Mouse (Mus musculus) frontal cortex, postnatal 10 days (tissue): ENCODE data around the gene Rps7.

Experiments used
- DNase-seq, 2 experiments: peaks; one replicate each; pipeline ENCODE4 v3.0.0; 2022; ENCODE audit warnings: low spot score in 2 of 2, mixed read lengths in 1 of 2

Rps7 gene

DNA sequence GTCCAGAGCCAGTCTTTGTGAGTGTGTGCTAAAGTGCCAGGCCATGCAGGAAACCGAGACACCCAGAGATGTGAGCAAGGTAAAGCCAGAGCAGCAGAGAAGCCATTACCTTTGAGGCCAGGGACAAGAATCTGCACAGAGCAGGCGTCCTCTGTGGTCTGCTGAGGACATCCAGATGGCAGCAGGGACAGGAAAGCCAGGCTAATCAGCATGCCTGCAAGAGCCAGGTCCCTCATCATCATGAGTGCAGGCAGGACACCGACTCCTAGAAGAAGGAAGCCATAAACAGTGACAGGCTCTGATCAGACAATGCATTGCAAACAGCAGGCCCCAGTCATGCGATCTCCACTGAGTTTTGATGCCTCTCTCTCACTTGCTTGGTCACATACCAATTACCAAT, 18.5 kb downstream of the Rps7 start:
- no peak for DNase-seq

DNA sequence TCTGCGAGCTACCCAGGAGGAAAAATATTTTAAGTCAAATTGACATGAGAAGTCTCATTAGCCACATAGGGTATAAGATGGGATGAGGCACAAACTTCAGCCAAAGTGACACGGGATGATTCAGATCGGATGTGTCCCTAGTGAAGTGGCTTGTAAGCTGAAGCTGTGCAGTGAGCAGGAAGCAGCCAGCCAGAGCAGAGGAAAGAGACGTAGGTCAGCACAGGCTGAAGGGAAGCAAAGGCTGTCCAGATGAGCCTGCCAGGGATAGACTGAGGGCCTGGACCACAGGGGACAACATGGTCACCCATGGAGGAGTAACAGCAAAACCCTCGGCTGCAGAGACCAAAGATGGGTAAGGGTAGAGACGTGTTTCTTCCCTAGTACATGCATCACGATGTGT, 21.4 kb downstream of the Rps7 start:
- DNase-seq, result no peak

DNA sequence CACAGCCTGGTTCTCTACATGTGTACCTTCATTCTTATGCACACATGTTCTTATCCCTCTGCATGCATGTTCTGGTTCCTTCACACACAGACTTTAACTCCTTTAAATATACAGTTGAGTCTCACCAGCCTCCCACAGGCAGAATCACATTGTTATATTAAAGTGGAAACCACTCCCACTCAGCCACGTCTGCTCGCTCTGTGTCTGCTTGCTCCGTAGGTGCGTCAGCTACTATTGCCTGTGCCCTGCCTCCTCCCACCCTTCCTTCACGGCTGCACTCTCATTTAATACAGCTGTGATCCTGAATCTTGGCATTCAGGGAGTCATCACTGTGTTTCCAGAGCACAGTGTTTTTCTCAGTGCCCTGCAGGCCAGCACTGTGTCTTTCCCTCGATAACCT, 23.4 kb downstream of the Rps7 start:
- DNase-seq, result no peak

DNA sequence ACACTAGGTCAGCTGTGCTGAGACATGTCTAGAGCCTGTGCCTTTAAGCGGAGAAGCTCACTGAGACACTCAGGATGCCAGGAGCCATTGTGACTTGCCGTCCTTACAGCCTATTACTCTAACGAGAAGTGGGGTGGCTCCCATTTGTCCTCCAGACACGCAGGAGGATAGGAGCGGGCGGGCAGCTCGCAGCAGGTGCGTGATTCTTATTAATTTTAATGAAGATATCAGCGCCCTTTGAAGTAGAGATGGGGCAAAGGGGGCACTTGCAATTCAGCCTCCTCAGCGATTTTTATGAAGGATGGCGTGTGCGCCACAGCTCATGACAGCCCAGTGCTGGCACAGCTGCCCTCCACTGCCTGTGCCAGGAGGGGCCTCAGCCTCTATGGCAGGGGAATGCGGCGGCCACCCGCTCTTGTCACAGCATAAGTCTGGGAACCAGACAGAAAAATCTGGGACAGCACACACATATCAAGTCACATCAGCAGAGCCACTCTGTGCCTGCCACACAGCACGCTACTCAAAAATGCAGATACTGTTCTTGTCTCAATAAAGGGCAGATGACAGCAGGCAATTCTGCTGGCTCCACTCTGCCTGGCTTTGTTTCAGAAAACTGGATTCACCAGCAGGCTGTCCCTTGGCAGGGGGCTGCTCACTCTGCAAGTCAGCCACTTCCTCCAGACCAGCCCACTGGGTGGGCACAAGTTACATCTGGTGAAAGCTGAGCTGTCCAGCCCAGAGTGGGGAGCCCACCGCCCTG, 28.0 kb downstream of the Rps7 start:
- DNase-seq, result peak; percentile 40 to 42

DNA sequence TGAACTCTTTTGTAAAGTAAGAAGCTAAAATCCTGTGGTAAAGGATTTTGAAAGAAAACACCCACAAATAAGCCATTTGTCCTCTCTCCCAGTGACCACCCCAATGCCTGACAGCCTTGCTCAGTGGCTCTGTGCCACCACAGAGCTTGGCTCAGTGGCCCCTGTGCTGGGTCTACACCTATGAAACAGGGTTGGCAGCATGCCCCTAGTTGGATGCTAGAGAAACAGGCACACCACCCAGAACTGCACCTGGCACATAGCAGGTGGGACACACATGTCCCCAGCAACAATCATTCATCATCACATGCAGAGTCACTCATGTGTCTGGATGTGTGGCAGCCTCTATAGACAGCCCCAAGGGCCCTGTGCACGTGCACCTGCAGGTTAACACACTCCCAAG, 32.3 kb downstream of the Rps7 start:
- DNase-seq, result no peak

DNA sequence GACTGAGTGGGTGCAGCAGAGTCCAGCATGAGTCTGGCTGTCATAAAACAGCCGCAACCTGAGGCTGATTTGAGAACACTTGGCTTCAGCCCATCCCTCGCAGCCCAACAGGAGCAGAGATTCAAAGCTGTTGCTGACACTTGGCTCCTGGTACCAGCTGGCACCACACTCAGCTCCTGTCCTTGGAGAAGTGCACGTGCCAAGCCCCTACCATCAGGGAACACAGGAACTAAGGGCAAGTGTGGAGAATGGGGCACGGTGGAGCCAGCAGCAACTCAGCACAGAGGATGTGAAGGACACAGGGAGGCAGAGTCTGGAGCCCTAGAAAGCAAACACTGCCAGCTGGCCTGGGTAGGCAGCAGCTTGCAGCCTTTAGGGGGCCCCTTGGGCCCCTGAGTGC, 33.5 kb downstream of the Rps7 start:
- no peak for DNase-seq

DNA sequence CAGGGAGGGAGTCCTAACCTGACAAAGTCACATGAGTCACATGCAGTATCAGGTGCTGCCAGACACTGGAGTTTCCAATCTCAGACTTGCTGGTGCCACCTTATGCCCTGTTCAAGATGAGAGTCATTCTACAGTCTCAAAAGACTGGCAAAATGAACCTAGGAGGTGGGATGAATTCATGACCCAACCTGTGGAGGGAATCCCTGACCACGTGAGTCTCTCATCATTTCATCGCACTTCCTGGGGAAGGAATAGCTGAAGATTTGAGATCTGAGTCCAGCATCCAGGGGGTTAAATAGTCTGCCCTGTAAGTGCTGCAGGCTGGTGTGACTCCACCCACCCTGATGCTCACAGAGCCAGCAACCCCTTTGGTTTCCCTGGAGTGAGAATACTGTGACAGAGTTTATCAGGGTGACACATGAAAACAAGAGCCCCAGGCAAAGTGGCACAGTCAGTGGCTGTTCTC, 37.2 kb downstream of the Rps7 start:
- DNase-seq, result no peak

DNA sequence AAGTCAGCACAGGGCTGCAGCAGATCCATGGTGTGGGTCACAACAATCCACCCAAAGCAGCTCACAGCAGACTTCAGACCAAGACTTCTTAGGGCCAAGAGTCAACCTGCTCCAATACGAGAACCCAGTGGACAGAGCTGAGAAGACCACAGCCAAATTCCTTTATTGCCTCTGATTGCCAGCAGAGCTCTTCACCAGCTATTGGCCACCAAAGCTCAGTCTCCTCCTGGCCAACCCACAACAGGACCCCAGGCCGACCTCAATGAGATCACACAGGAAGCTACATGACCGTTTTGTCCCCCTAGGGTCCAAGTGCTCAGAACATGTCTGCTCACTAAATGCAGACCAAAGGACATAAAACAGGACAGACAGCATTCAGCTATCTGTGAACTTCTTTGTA, 37.6 kb downstream of the Rps7 start:
- no peak for DNase-seq

DNA sequence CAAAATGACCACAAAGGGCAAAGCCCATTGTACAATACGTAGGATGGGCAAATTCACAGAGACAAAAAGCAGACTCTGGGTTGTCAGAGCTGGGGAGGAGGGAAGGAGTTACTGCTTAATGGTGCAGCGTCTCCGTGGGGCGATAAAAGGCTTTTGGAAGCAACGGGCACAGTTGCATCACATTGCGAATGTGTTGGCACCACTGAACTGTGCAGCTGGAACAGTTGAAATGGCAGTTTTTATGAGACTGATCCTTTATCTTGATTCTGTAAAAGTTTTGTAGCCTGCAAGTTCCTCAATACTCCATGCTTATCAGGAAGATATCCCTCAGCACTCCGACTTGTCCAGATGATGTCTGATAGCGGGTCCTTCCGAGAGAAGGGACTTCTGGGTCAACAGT, 38.1 kb downstream of the Rps7 start:
- DNase-seq, result no peak

DNA sequence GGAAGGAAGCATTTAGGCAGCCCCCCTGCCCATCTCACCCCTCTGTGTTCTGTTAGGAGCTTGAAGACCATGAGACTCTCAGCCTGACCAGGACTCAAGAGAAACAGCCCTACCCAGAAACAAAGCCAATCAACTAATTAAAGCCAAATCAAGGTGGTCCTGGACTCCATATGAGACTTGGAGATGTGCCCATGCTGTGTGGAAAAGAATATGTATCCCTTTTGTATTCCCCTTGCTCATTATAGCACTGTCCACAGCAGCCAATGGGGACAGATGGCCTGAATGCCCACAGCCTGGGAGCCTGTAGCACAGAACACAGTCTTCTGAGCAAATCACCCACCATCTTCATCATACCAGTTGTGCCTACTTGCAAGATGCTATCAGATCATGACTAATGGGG, 38.9 kb downstream of the Rps7 start:
- no peak for DNase-seq

DNA sequence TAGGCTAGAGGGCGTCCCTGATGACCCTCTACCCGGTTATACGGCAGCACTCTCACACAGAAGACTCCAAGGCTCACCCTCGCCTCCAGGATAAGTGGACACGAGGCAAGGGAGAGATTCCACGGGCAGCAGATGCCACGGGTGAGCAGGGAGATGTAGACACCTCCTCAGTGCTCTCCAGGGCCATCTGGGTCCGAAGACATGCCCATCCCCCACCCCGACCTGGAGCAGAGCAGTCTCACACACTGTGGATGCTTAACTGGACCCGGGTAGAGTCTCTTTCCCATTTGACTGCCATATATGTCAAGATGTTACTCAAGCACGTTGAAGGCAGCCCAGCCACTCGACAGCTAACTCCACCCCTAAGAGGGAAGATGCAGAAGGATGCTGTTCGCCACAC, 45.3 kb downstream of the Rps7 start:
- DNase-seq, result no peak

DNA sequence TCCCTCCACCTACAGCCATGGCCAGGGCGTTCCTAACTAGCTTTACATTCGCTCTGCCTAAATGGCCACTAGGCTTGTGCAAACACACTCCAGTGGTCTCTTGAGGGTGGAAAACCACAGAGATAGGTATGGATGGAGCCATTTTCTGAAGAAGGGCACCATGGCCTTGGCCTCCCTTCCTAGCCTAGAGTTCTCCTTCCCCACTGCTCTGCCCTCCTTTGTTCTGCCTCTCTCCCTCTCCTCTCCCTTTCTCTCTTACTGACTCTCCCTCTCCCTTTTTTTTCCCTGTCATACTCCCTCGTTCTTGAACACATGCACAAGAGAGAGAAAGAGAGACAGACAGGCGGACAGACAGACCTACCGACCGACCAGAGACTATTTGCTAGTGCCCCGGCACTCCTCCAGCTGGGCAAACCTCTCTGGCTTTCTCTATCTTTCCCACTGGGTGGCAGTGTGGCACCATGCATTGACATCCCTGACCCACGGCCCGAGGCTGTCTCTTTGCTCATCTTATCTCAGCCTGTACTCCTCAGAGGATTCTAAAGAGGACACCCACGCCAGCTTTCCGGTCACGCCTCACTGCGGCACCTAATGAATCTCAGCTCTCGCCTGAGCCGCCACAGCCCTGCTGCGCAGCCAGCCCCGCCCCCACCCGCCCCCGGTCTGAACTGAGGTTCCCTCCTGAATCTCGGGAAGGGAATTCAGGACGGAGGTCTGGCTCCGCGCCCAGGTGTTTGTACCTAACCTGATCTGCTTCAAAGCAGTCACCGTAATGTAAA, 46.5 kb downstream of the Rps7 start:
- peak; percentile 87 to 89 for DNase-seq

DNA sequence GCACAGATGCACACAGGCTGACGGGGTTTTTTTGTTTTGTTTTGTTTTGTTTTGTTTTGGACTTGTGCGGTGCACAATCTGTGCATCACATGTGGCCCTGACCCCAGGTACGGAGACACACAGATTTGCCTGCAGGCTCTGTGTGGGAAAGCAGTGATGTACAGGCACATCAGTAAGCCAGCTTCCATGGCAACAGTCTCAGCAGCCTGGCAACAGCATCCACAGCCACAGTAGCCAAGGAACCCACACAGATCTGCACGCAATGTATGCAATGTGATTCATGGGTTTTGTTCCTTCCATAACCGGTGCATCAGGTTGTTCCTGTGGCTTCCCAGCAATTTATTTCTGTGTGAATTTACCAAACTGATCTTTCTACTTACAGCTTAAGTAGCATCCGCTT, 47.8 kb downstream of the Rps7 start:
- peak; percentile 61 to 79 for DNase-seq

DNA sequence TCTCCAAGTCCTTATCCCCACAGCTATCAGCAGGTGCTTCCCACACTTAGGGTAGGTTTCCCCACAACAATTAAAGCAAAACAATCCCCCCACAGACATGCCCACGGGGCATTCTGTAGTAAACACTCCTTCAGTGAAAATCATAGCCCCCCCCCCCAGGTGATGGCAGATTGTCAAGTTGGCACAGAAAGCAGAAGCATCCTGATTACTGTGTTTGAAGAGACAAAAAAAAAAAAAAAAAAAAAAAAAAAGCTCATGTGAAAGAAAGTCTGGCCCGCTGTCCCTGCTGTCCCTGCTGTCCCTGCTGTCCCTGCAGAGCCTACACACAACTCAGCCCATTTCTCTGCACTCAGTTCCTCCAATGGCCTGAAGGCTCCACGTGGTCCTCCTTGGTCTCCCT, 51.7 kb downstream of the Rps7 start:
- no peak for DNase-seq

DNA sequence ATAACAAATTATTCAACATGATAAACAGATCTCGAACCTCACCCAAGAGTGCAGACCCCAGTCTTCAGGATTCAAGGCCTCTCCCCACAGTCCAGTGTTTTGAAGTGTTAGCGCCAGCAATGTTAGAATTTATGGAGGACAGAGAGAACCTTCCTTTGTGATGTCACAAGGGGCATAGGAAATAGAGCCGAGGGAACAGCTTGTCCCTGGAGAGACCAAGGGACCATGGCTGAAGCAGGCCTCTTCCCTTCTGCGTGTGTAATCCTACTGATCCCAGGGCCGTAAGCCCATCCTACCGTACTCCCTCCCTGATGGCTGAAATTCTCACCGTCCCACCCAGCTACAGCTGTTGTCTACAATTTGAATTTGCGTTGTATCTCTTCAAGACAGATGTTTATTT, 53.3 kb downstream of the Rps7 start, which contains the start of gene Allc:
Gene Allc, minus strand, starts transcription at position 101 of the 400 bp plus-strand sequence.
- DNase-seq, result no peak
